Mouse (Mus musculus): ENCODE measurements around the gene Chst12.

- TF ChIP-seq CTCF (IDR thresholded peaks at IDR 0.05) (peak; percentile 68), EP300 (IDR thresholded peaks at IDR 0.05) (no peak)
Measured at GRCm38 (mm10) chr5:140565856-140566255, 60.5 kb downstream of the Chst12 start.
